Mouse (Mus musculus) skeletal muscle tissue, adult 2 months (tissue): ENCODE measurements around the gene Gpc2.

Experiments
- DNase-seq: peaks from one replicate; pipeline ENCODE4 v3.0.0-alpha.2; 2012; ENCODE audit warnings: low read depth, low spot score

Gpc2 gene

GRCm38 (mm10) chr5:138262001-138262400 is 17.8 kb downstream of the Gpc2 start:
- no peak for DNase-seq

GRCm38 (mm10) chr5:138260834-138261233 is 19.0 kb downstream of the Gpc2 start:
- no peak for DNase-seq

DNA sequence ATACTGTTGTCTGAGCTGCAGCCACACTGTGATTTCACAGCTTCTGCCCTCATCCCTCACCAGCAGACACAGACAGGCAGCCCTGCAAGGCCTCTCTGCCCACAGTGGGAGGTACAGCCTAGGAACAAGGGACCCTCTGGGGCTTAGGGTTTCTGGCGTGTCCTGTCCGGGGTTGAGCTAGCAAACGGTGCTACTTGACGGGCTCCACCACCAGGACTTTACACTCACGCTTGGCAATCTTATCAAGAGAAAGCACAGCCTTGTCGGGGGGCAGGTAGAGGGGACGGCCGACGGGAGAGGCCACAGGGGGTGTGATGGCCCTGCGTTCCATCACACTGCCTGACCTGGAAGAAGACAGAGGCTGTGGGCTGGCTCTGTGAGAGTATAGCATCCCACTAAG is 19.8 kb downstream of the Gpc2 start:
- no peak for DNase-seq

DNA sequence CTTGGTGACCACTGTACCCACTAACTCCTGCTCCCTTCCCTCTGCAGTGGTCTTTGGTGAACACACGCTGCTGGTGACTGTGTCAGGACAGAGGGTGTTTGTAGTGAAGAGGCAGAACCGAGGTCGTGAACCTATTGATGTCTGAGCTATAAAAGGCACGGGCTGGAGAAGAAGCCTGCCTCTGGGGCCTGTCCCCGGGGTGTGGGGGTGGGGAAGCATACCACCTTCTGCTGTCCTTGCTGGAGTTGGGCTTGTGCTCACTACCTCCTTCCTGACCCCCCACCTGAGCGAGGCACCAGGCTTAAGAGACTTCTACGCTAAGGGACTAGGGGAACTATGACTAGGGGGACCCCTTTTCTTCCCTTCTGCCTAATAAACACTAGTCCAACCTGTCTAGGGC is 20.8 kb downstream of the Gpc2 start:
- no peak for DNase-seq

DNA sequence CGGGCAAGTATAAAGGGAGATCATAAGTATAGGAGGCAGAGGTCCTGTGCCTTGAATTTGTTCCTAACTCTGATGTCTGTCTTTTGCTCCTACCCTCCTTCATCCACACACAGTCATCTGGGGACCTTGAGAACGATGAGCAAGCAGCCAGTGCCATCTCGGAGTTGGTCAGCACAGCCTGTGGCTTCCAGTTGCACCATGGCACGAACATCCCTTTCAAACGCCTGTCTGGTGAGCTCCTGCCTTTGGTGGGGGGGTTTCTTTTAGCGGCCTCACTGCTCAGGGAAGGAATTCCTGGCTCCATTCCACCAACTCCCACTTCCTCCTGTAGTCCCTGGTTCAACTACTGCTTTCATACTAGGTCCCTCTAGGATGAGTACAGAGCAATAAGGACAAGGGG is 21.3 kb downstream of the Gpc2 start:
- no peak for DNase-seq

- no peak for DNase-seq
These were observed 21.7 kb downstream of the Gpc2 start for GRCm38 (mm10) chr5:138258078-138258477.

DNA sequence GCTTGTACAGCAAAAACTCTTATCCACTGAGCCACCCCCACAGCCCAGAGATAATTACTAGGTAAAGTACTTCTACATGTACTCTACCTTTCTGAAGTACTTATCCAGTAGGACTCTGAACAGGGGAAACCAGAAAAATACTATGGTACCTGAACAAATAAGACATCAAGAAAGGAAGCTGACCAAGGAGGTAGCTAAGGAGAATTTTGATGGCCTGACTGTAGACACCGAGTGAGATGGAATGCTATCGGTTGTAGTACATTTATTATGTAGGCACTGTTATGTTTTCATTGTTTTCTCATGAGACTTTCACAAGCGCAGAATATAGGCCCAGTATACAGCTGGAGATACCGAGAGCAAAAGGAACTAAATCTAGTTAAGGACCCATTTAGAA is 22.2 kb downstream of the Gpc2 start:
- no peak for DNase-seq

- no peak for DNase-seq
These were observed 22.7 kb downstream of the Gpc2 start for GRCm38 (mm10) chr5:138256966-138257584.

DNA sequence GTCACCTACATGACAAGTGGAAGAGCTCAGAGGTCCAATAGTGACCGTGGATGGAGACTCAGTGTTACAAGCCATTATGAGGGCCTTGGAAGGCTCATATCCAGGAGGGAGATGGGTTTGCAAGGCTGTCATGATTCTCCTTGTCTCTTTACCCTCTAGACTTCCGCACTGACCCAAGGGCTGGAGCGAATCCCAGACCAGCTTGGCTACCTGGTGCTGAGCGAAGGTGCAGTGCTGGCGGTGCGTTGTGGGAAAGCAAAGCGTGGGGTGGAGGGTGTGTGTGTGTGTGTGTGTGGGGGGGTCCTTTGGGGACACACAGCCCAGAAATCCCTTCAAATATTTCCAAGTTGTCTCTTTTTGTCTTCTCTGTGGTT is 23.7 kb downstream of the Gpc2 start:
- no peak for DNase-seq

DNA sequence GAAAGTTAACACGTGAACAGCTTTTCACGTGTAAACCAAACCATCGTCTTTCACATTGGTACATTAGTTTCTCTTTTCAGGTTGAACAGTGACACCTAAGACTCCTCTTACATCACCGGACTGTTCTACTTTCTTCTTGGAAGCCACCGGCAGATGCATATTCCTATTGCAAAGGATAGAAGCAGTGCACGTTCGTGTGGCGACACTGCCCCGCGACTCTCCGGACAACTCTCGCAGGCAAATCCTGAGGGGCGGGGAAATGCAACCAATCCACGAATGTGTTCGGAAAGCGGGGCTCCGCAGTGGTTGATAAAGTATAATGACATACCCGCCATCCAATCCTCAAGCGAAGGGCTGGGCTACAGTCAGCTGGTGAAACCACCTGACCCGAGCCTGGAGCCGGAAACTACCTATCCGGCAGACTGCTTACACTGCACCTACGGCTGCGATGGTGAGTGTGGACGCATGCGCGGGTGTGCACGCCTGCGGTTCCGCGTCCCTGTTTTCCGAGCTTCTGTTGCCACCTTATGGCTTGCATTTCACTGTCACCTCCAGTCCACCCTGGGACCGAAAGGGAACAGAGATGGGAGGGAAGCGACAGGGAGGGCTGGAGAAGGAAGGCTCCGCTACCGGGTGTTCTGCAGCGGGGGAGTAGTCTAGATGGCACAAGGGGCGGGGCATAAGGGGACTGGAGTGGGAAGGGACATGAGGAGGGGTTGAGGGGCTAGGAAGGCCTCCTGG is 24.3 kb downstream of the Gpc2 start, which contains the start of gene Lamtor4:
TSS of gene Lamtor4 (plus strand) at position 130 of the 741 bp plus-strand sequence.
- DNase-seq = peak; percentile 96

- no peak for DNase-seq
These were observed 26.7 kb downstream of the Gpc2 start for GRCm38 (mm10) chr5:138253061-138253460.

GRCm38 (mm10) chr5:138251144-138251543 is 28.7 kb downstream of the Gpc2 start:
- DNase-seq = no peak

GRCm38 (mm10) chr5:138241511-138241910 is 38.3 kb downstream of the Gpc2 start:
- no peak for DNase-seq

DNA sequence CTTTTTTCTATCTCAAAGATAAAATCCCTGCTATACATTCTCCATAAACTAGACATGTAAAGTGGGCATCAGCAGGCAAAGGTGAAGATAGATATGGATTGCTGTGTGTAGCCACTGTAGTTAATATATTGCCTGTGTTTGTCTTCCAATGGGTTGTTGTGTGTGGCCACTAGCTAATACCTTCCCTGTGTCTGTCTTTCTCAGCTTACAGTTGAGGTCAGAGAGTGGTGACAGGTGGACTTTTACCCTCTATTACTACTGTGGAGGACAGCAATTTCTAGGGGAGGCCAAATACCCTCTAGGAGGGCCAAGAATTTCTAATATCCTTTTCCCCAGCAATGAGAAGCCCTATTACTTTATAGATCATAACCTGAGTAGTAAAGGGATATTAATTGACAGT is 45.6 kb downstream of the Gpc2 start:
- DNase-seq = no peak

GRCm38 (mm10) chr5:138233778-138234177 is 46.0 kb downstream of the Gpc2 start:
- DNase-seq = no peak

GRCm38 (mm10) chr5:138229511-138229910 is 50.3 kb downstream of the Gpc2 start:
- DNase-seq = no peak

DNA sequence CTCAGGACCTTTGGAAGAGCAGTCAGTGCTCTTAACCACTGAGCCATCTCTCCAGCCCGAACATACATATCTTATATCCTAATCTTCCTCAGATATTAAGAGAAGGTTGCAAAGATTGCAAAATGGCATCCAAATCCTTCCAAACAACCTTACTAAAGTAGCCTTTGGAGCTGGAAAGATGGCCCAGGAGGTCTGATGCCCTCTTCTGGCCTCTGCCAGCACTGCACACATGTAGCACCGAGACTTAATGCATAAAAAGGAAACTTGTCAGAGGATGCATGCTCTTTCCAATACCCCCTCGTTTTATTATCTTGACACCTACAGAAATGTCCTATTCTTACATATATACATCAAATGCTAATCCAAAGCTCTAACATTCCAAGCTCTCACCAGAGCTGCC is 51.8 kb downstream of the Gpc2 start:
- DNase-seq = no peak

- DNase-seq = peak; percentile 9
These were observed 52.4 kb downstream of the Gpc2 start for GRCm38 (mm10) chr5:138227367-138227766.

- DNase-seq = no peak
These were observed 53.3 kb downstream of the Gpc2 start for GRCm38 (mm10) chr5:138226491-138226890.

- DNase-seq = no peak
These were observed 54.1 kb downstream of the Gpc2 start, which contains the start of gene Nxpe5 for GRCm38 (mm10) chr5:138225700-138226099. TSS of gene Nxpe5 (plus strand) at chr5:138225898.
